Mouse (Mus musculus): ENCODE measurements at regions not wholly inside any gene's neighbourhood (a gene's known extent, or its start where the extent isn't known, plus 50 kb on each side); places are given as distances from the start of the nearest gene placed in this dataset.

- TF ChIP-seq USF1 (IDR thresholded peaks at IDR 0.05; ENCODE audit: low read depth) = no peak
- no peak for TF ChIP-seq POLR2A (IDR thresholded peaks at IDR 0.05; ENCODE audit: insufficient read length, low read depth)
- TF ChIP-seq MYOG (IDR thresholded peaks at IDR 0.05; ENCODE audit: control insufficient read depth in 1 of 3, insufficient read depth in 1 of 3, insufficient read length in 2 of 3, low read depth in 2 of 3) = no peak
- no peak for TF ChIP-seq POLR2AphosphoS2 (IDR thresholded peaks at IDR 0.05; ENCODE audit: insufficient read length, low read depth)
- no peak for TF ChIP-seq TCF12 (IDR thresholded peaks at IDR 0.05; ENCODE audit: insufficient read depth, poor library complexity, severe bottlenecking)
- TF ChIP-seq MYOD1 (IDR thresholded peaks at IDR 0.05; ENCODE audit: control insufficient read depth in 1 of 3, insufficient read length in 2 of 3, low read depth in 2 of 3) = no peak
Observed at GRCm38 (mm10) chr3:40158631-40159030, 372.5 kb upstream of the Intu start.

Measured in myocyte (in vitro differentiated cells).